Mouse (Mus musculus): ENCODE data around the gene Edn1.
A peak's percentile ranks its signal among the peaks of the same experiment; 100 is the strongest.

Gene Edn1

GRCm38 (mm10) chr13:42301161-42301721 lies at the start of gene Edn1:
TSS of gene Edn1 (plus strand) at chr13:42301476.
- peak; percentile 58 for DNase-seq (ENCODE audit: low read depth)

- no peak for DNase-seq (ENCODE audit: low read depth)
These were observed 47.5 kb upstream of the Edn1 start for GRCm38 (mm10) chr13:42253821-42254220.

- DNase-seq (ENCODE audit: low read depth), result no peak
These were observed 46.2 kb upstream of the Edn1 start for GRCm38 (mm10) chr13:42255105-42255504.

- DNase-seq (ENCODE audit: low read depth), result peak; percentile 53
These were observed 42.9 kb upstream of the Edn1 start for GRCm38 (mm10) chr13:42258422-42258821.

- no peak for DNase-seq (ENCODE audit: low read depth)
These were observed 40.6 kb upstream of the Edn1 start for GRCm38 (mm10) chr13:42260667-42261066.

- DNase-seq (ENCODE audit: low read depth), result no peak
These were observed 31.2 kb upstream of the Edn1 start for GRCm38 (mm10) chr13:42270051-42270450.

GRCm38 (mm10) chr13:42276774-42277454 lies 24.4 kb upstream of the Edn1 start:
- DNase-seq (ENCODE audit: low read depth), result no peak

GRCm38 (mm10) chr13:42277751-42278150 lies 23.5 kb upstream of the Edn1 start:
- DNase-seq (ENCODE audit: low read depth), result no peak

GRCm38 (mm10) chr13:42285896-42286295 lies 15.4 kb upstream of the Edn1 start:
- DNase-seq (ENCODE audit: low read depth), result no peak

- DNase-seq (ENCODE audit: low read depth), result no peak
These were observed 14.5 kb upstream of the Edn1 start for GRCm38 (mm10) chr13:42286768-42287167.

GRCm38 (mm10) chr13:42292593-42292992 lies 8.7 kb upstream of the Edn1 start:
- no peak for DNase-seq (ENCODE audit: low read depth)

GRCm38 (mm10) chr13:42298302-42298701 lies 3.0 kb upstream of the Edn1 start:
- no peak for DNase-seq (ENCODE audit: low read depth)

- no peak for DNase-seq (ENCODE audit: low read depth)
These were observed 2.5 kb upstream of the Edn1 start for GRCm38 (mm10) chr13:42298766-42299165.

GRCm38 (mm10) chr13:42300567-42300966 lies 709 bp upstream of the Edn1 start:
- peak; percentile 55 for DNase-seq (ENCODE audit: low read depth)

- no peak for DNase-seq (ENCODE audit: low read depth)
These were observed 935 bp downstream of the Edn1 start for GRCm38 (mm10) chr13:42301961-42302861.

- no peak for DNase-seq (ENCODE audit: low read depth)
These were observed 2.1 kb downstream of the Edn1 start for GRCm38 (mm10) chr13:42303180-42303929.

- DNase-seq (ENCODE audit: low read depth), result no peak
These were observed 2.9 kb downstream of the Edn1 start for GRCm38 (mm10) chr13:42304139-42304538.

GRCm38 (mm10) chr13:42306870-42307800 lies 5.9 kb downstream of the Edn1 start:
- no peak for DNase-seq (ENCODE audit: low read depth)

GRCm38 (mm10) chr13:42308368-42309103 lies 7.3 kb downstream of the Edn1 start:
- no peak for DNase-seq (ENCODE audit: low read depth)

GRCm38 (mm10) chr13:42309804-42310203 lies 8.5 kb downstream of the Edn1 start:
- no peak for DNase-seq (ENCODE audit: low read depth)
